Mouse (Mus musculus): ENCODE results near the gene Gm20696. TPM values are rescaled to one million over a fixed set of nuclear protein-coding genes. Genes with fewer than 3 reads are reported as not detected.

The Gm20696 gene
- polyA plus RNA-seq, 2 experiments = 2.0 to 5.9 TPM

- Histone ChIP-seq H3K27me3 (ENCODE audit: control insufficient read depth, insufficient read depth, low read length) (no peaks in the 10 kb centered on the region), H3K36me3 (ENCODE audit: control insufficient read depth, insufficient read depth, low read length) (peaks cover 7% of the 10 kb centered on the region; the same call in 1 of the 2 replicates), H3K4me1 (ENCODE audit: control insufficient read depth, insufficient read depth, low read length) (0 out of 2 replicates have a peak, but pooled peaks cover 3% of the 10 kb centered on the region), H3K27ac (replicated peaks; ENCODE audit: low read depth, low read length) (no peak overlapping the region), H3K4me2 (replicated peaks; ENCODE audit: low read depth, low read length, severe bottlenecking) (no peak overlapping the region), H3K9ac (ENCODE audit: low read depth, low read length, severe bottlenecking) (no peak overlapping the region), H3K4me3 (replicated peaks; ENCODE audit: low read length) (no peak overlapping the region), H3K9me3 (ENCODE audit: control insufficient read depth, low read length) (no peaks in the 10 kb centered on the region)
- ATAC-seq (ENCODE audit: low FRiP score, low read depth) = no peak
- 65% methylated on average over 3 of the region's 3 CpGs for WGBS
- no peak for TF ChIP-seq POLR2A (IDR thresholded peaks at IDR 0.05; ENCODE audit: borderline replicate concordance, extremely low read depth, insufficient read depth, insufficient read length)
- no peak for DNase-seq (ENCODE audit: low spot score)
These were observed 356.5 kb downstream of the Gm20696 start for GRCm38 (mm10) chr6:99310171-99310500.

- ATAC-seq (ENCODE audit: low FRiP score, low read depth) (no peak), DNase-seq (ENCODE audit: low spot score) (no peak)
- Histone ChIP-seq H3K9ac (ENCODE audit: low read depth, low read length, severe bottlenecking) (no peak overlapping the region), H3K27ac (replicated peaks; ENCODE audit: low read depth, low read length) (no peak overlapping the region), H3K4me2 (replicated peaks; ENCODE audit: low read depth, low read length, severe bottlenecking) (no peak overlapping the region), H3K4me1 (ENCODE audit: control insufficient read depth, insufficient read depth, low read length) (0 out of 2 replicates have a peak, but pooled peaks cover 3% of the 10 kb centered on the region), H3K27me3 (ENCODE audit: control insufficient read depth, insufficient read depth, low read length) (no peaks in the 10 kb centered on the region), H3K36me3 (ENCODE audit: control insufficient read depth, insufficient read depth, low read length) (peaks cover 7% of the 10 kb centered on the region; the same call in 1 of the 2 replicates), H3K4me3 (replicated peaks; ENCODE audit: low read length) (no peak overlapping the region), H3K9me3 (ENCODE audit: control insufficient read depth, low read length) (no peaks in the 10 kb centered on the region)
- no peak for TF ChIP-seq POLR2A (IDR thresholded peaks at IDR 0.05; ENCODE audit: borderline replicate concordance, extremely low read depth, insufficient read depth, insufficient read length)
- 76% methylated on average over 14 of the region's 14 CpGs for WGBS
These were observed 357.0 kb downstream of the Gm20696 start for GRCm38 (mm10) chr6:99309466-99310170.

- Histone ChIP-seq H3K4me3 (replicated peaks; ENCODE audit: low read length) (no peak overlapping the region), H3K27ac (replicated peaks; ENCODE audit: low read depth, low read length) (no peak overlapping the region), H3K4me2 (replicated peaks; ENCODE audit: low read depth, low read length, severe bottlenecking) (no peak overlapping the region), H3K4me1 (ENCODE audit: control insufficient read depth, insufficient read depth, low read length) (peaks cover 4% of the 10 kb centered on the region; the same call in 1 of the 2 replicates), H3K27me3 (ENCODE audit: control insufficient read depth, insufficient read depth, low read length) (no peaks in the 10 kb centered on the region), H3K36me3 (ENCODE audit: control insufficient read depth, insufficient read depth, low read length) (peaks cover 7% of the 10 kb centered on the region; the same call in 1 of the 2 replicates), H3K9ac (ENCODE audit: low read depth, low read length, severe bottlenecking) (no peak overlapping the region), H3K9me3 (ENCODE audit: control insufficient read depth, low read length) (no peaks in the 10 kb centered on the region)
- WGBS = 83% methylated on average over 3 of the region's 3 CpGs
- TF ChIP-seq POLR2A (IDR thresholded peaks at IDR 0.05; ENCODE audit: borderline replicate concordance, extremely low read depth, insufficient read depth, insufficient read length) = no peak
- DNase-seq (ENCODE audit: low spot score) (no peak), ATAC-seq (ENCODE audit: low FRiP score, low read depth) (no peak)
These were observed 360.8 kb downstream of the Gm20696 start for GRCm38 (mm10) chr6:99305751-99306150.

GRCm38 (mm10) chr6:99305236-99305635, 361.4 kb downstream of the Gm20696 start:
- Histone ChIP-seq H3K4me2 (replicated peaks; ENCODE audit: low read depth, low read length, severe bottlenecking) (no peak overlapping the region), H3K9me3 (ENCODE audit: control insufficient read depth, low read length) (no peaks in the 10 kb centered on the region), H3K27ac (replicated peaks; ENCODE audit: low read depth, low read length) (no peak overlapping the region), H3K4me3 (replicated peaks; ENCODE audit: low read length) (no peak overlapping the region), H3K36me3 (ENCODE audit: control insufficient read depth, insufficient read depth, low read length) (peaks cover 7% of the 10 kb centered on the region; the same call in 1 of the 2 replicates), H3K4me1 (ENCODE audit: control insufficient read depth, insufficient read depth, low read length) (peaks cover 4% of the 10 kb centered on the region; the same call in 1 of the 2 replicates), H3K27me3 (ENCODE audit: control insufficient read depth, insufficient read depth, low read length) (no peaks in the 10 kb centered on the region), H3K9ac (ENCODE audit: low read depth, low read length, severe bottlenecking) (no peak overlapping the region)
- 92% methylated on average over 3 of the region's 3 CpGs for WGBS
- no peak for ATAC-seq (ENCODE audit: low FRiP score, low read depth)
- no peak for TF ChIP-seq POLR2A (IDR thresholded peaks at IDR 0.05; ENCODE audit: borderline replicate concordance, extremely low read depth, insufficient read depth, insufficient read length)
- no peak for DNase-seq (ENCODE audit: low spot score)

GRCm38 (mm10) chr6:99302662-99303435, 363.7 kb downstream of the Gm20696 start:
- no peak overlapping the region for H3K9ac ChIP-seq (ENCODE audit: low read depth, low read length, severe bottlenecking)
- no peak overlapping the region for H3K27ac ChIP-seq (replicated peaks; ENCODE audit: low read depth, low read length)
- ATAC-seq (ENCODE audit: low FRiP score, low read depth) (no peak), DNase-seq (ENCODE audit: low spot score) (no peak)
- H3K4me3 ChIP-seq (replicated peaks; ENCODE audit: low read length) = no peak overlapping the region
- H3K4me2 ChIP-seq (replicated peaks; ENCODE audit: low read depth, low read length, severe bottlenecking) = no peak overlapping the region
- no peaks in the 10 kb centered on the region for H3K27me3 ChIP-seq (ENCODE audit: control insufficient read depth, insufficient read depth, low read length)
- no peaks in the 10 kb centered on the region for H3K9me3 ChIP-seq (ENCODE audit: control insufficient read depth, low read length)
- 0 out of 2 replicates have a peak, but pooled peaks cover 1% of the 10 kb centered on the region for H3K36me3 ChIP-seq (ENCODE audit: control insufficient read depth, insufficient read depth, low read length)
- WGBS = 87% methylated on average over 6 of the region's 6 CpGs
- no peak for TF ChIP-seq POLR2A (IDR thresholded peaks at IDR 0.05; ENCODE audit: borderline replicate concordance, extremely low read depth, insufficient read depth, insufficient read length)
- peaks cover 4% of the 10 kb centered on the region; the same call in 1 of the 2 replicates for H3K4me1 ChIP-seq (ENCODE audit: control insufficient read depth, insufficient read depth, low read length)
